Mouse (Mus musculus): ENCODE measurements at regions not wholly inside any gene's neighbourhood (a gene's known extent, or its start where the extent isn't known, plus 50 kb on each side); places are given as distances from the start of the nearest gene placed in this dataset.
A peak's percentile ranks its signal among the peaks of the same experiment; 100 is the strongest.

DNA sequence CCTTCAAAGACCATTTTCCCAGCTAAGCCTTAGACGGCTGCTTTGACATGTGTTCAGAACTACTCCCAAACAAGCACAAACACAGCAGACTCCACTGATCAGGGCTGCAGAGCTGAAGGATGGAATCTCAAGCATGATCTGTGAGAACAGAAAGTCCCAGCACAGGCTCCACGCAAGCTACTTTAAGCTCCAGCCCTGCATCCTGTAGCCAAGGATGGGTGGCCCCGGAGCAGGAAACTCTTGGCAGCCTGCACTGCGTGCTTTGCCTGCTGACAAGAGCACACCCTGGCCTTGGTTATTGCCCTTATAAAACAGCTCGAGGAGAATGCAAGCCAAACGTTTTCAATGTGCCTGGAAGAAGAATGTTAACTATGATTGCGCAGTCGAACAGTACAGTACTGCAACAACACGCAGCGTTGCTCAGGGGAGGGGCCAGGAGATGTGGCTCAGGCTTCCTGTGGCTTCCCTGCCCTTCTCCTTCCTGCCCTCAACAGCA lies 581.5 kb upstream of the Klf4 start:
- 2% methylated on average over 10 of the region's 10 CpGs for WGBS
- DNase-seq (ENCODE audit: low read depth, low spot score): peak; percentile 84

DNA sequence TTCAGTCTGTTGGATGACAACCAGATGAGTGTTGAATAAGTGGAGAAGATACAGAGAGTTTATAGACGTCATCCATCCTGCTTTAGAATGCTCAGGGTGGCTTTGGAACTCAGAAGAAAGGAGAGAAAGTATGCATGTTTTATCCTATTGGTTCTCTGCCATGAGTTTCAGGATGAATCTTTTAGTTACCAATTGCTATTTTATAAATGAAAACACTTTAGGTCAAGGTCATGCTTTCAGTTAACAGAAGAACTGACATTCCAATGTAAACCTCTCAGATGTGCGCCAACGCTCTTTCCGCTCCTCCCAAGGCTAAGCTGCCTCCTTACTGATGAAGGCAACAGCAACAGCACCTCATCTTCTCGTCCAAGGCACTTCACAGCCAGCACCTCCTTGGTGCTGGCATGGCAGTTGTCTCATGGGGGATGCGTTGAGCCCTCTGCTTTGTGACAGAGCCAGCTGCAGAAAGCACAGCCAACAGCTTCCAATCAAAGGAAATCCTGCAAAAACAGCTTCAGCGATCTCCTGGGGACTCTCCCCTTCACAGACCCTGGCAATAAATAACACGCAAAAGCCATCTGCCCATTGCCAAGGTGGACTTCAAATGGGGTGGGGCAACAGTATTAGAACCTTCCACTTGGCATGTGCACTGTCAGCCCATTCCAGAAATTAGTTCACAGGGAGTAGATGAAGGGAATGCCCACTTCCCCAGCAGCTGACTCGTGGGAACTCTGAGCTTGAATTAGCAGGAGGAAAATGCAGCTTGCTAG lies 580.9 kb upstream of the Klf4 start:
- DNase-seq (ENCODE audit: low read depth, low spot score): no peak
- WGBS: 47% methylated on average over 9 of the region's 9 CpGs

DNA sequence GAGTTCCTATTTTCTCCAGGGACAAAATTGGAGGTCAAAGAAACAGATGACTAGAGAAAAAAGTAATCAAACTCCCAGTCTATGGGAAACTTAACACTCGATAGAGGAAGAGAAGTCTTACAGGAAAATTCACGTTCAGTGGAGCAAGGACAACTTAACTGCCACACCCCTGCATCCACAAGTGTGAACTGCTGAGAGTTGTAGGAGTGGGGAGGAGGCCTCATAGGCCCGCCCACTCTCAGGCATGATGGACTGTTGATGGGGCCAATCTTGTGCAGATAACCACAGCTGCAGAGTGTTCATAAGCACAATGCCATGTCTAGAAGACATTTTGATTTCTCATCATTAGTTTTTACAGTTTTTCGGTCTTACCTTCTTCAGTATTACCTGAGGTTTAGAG lies 574.7 kb upstream of the Klf4 start:
- 56% methylated on average over 4 of the region's 4 CpGs for WGBS
- DNase-seq (ENCODE audit: low read depth, low spot score): no peak

DNA sequence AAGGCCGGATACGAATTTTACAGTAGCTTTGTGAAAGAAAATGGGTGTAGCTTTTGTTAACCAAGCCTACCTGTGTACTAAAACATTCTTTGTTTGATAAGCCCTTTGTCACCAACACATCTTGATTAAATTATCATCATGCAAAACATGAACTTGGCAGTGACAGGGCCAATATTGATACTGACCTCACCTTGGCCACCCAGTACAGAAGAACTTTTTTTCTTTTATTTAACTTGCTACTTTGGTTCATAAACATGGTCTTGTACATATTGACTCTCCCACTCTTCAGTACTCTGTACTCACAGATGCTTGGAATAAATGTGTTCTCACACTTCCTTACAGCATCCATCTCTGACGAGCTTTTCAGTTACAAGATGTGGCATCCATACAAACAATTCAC lies 570.0 kb upstream of the Klf4 start:
- 51% methylated on average over 3 of the region's 3 CpGs for WGBS
- no peak for DNase-seq (ENCODE audit: low read depth, low spot score)

DNA sequence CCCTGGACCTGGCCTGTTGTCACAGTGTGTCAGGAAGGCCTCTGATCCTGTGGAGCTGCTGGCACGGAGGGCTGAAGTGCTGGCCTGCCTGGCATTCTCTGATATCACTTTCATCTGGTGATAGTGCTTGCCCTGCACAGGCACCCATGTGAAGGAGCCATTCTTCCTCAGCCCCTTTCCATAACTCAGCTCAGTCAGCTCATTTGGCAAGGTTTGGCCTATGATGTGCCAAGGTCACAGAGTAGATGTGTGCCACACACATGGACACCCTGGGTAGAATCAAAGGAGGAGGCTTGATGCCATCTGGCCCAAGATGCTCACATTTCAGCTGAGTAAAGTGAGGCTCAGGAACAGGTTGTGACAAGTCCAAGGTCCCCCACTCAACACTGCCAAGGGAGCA lies 558.5 kb upstream of the Klf4 start:
- WGBS: 90% methylated on average over 1 of the region's 1 CpGs
- DNase-seq (ENCODE audit: low read depth, low spot score): no peak

DNA sequence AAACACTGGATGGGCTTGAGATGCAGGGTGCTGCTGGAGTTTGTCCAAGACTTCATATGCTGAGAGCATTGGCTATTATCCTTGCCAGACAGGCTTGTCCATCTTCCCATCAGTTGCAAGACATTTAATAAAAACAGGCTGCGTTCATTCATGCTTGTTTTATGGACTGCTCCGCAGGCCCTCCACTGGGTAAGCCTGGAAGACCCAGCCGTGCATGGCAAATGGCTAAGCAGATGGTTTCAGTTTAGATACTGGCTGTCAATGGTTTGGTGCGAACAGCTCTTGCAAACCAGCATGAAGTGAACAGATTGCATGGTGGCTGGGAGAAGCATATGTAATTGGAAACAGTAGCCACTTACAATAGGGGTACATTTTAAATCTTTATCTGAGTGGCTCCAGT lies 556.4 kb upstream of the Klf4 start:
- 84% methylated on average over 4 of the region's 4 CpGs for WGBS
- DNase-seq (ENCODE audit: low read depth, low spot score): no peak

DNA sequence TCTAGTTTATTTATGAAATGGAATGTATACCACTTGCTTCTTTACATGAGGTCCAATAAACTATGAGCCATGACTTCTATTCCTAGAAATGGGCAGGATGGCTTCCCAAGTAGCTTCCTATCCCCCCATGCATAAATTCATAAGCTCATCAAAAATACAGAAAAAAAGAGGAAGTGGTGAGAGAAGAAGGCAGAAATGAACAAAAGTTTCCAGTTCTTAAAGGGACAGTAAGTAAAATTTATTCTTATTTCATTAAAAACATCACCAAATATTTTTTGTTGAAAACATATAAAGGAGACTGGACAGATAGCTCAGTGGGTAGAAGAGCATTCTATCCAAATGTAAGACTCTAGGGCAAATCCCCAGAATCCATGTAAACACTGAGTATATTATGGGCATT lies 554.0 kb upstream of the Klf4 start:
- DNase-seq (ENCODE audit: low read depth, low spot score): no peak

DNA sequence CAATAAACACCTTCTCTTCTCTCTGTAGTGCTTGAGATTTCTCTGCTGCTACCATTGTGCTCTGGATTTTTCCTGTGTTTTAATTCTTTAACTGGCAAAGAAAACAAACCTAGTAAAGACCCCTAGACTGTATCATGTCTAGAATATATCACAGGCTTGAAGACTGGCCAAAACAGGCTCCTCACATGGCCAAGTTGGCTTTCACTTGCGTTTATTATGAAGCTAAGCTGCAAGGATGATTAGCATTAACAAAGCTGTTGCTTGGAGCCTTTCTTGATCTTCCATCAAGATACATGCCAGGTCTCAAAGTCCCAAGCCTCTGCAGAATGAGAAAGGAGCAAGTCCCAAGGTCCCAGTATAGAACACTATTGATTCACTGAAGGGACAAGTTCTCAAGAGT lies 551.9 kb upstream of the Klf4 start:
- WGBS: 83% methylated on average over 1 of the region's 1 CpGs
- no peak for DNase-seq (ENCODE audit: low read depth, low spot score)

DNA sequence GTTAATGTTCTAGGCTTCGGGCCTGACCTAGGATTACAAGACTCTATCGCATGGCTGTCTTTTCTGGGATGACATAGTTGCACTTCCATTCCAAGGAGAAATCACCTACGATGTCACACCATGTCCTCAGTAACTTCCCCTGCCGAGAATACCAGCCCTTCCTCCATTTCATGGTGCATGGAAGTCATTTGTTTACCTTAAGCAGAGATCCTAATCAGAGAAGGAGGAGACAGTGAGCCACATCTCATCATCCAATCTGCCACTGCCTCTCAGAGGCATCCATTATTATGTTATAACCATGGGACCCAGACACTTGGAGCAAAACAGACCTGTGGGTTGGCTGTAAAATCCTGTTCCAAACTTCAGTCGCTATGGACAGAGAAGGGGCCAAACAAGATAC lies 550.1 kb upstream of the Klf4 start:
- WGBS: 69% methylated on average over 5 of the region's 5 CpGs
- DNase-seq (ENCODE audit: low read depth, low spot score): no peak

DNA sequence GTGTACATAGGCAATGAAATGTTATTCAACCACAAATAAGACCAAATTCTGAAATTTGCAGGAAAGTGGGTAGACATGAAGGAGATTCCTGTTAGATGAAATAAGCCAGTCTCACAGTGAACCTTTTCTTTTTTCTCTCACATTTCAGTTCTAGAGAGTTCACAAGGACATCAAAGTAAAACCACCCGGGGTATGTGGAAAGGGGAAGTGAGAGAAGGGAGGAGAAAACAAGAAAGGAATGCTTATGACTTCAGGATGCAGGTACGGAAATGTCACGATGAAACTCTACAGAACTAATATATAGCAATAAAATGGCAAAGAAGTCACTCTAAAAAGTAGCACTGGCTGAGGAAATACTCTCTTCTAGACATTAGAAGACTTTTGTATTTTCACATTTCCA lies 548.7 kb upstream of the Klf4 start:
- WGBS: 68% methylated on average over 3 of the region's 3 CpGs
- no peak for DNase-seq (ENCODE audit: low read depth, low spot score)

DNA sequence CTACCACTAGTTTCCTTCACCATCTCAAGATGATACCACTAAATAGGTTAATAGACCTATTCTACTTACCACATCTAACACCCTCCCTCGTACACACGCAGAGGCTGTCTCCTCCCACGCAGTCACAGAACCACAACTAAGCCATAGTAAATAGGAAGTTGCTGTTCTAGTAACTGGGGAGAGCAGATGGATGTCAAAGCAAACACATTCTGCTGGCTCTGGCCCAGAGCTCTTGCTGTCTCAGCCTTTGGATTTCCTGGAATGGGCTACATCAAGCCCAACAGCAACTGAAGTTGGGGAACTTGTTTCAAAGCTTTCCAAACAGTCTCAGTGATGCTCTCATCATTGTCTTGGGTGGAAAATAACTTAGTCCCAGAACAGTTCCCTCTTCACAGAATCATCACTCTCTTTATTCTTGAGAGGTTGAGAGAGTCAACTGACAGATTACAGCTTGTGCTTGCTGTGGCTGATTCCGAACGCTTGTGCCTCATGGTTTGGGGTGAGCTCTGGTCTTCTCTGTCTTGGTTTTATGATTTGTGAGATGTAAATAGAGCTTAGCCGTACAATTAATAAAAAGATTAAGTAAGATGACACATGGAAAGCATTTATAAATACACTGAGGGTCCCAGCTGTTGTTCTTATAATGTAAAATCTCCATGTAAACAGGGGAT lies 538.5 kb upstream of the Klf4 start:
- 50% methylated on average over 6 of the region's 6 CpGs for WGBS
- DNase-seq (ENCODE audit: low read depth, low spot score): peak; percentile 4

DNA sequence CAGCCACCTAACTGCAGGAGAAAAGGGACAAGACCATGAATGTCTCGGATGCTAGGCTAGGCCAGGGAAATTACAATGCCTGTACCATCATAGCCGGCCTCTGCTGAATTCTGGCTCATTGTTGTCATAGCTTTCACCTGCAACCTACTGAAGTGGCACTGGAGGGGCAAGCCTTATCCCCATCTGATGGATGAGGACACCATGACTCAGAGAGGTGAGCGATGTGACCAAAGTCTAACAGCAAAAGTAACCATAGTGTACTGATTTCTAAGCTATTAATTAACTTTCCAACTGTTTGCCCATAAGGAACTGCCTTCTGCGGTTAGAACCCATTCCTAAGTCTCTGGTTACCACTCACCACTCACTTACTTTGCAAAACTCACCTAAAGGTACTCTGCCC lies 536.6 kb upstream of the Klf4 start:
- whole genome bisulfite sequencing: 69% methylated on average over 4 of the region's 4 CpGs
- DNase-seq (ENCODE audit: low read depth, low spot score): no peak

DNA sequence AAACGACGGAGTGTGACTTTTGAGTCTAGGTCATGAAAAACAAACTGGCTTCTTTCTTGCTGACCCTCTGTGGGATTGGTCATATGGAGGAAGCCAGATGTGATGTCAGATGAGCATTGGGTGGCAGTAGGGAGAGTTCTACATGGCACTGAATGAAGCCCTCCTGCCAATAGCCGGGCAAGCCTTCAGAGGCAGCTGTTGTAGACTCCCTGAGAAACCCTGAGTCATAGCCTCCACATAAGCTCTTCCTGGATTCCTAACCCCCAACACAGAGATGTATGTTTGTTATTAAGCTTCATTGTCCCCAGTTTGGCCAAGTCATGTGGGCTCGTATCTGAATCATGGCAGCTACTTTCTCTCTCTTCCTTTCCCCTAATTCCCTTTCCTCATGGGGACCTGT lies 532.4 kb upstream of the Klf4 start:
- WGBS: 95% methylated on average over 4 of the region's 4 CpGs
- no peak for DNase-seq (ENCODE audit: low read depth, low spot score)

DNA sequence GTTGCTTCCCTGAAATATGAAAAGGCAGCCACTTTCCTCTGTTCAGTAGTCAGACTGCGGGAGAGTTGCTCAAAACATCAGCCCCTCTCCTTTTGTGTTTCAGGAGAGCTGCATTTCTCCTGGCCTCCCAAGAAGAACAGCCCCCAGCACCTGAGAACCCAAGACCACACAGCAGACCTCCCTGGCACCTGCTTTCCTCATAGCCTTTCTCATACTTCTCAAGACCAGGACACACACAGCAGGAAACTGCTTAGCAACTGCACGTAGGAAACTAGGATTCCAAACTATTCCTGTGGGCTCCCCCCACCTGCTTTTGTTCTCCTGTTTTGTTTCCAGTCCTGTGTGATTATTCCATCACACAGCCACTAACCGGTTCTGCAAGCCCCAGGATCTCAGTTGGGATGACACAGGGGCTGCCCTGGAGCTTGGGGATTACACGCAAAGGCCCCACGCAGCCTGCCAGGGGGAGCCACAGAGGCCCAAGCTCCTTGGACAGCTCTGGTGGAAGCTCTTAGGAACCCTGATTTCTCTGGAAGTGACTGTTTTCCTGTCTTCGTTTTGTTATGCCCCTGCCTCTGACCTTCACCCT lies 519.6 kb upstream of the Klf4 start:
- 56% methylated on average over 6 of the region's 6 CpGs for WGBS
- DNase-seq (ENCODE audit: low read depth, low spot score): no peak

DNA sequence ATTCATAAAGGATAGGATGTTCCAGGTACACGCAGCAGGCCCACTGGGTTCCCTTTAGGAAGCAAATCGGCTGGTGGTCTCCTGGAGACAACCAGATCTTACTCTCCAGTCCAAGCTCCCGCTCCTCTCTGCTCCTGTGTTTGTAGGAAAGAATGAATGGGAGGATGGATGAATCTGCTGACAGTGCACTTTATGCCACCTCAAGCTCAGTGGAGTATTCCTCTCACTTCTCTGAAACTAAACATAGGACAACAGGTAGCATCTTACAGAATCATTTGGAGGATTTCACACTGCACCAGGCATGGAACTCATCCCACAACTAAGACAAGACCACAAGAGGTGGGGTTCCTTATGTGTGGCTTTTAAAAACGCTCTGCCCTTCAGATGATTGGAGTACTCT lies 507.1 kb upstream of the Klf4 start:
- WGBS: 92% methylated on average over 4 of the region's 4 CpGs
- DNase-seq (ENCODE audit: low read depth, low spot score): no peak

DNA sequence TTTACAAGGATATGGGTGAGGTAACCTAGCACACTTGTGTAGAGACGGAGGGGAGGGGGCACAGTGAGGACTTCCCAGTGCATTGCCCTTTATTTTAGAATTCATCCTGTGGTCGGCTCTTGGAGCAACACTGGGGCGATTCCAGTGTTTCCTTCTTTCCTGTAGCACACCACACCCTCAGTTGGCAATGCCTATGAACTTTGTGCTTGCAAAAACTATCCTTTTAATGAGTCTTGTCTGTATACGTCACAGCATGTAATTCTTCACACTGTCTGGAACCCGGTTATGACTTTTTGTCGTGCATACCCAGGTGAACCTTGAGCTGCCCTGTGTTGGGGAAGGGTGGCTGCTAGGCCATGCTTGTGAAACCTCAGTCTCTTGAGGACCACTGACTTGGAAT lies 504.1 kb upstream of the Klf4 start:
- DNase-seq (ENCODE audit: low read depth, low spot score): peak; percentile 51
- 30% methylated on average over 6 of the region's 6 CpGs for WGBS

DNA sequence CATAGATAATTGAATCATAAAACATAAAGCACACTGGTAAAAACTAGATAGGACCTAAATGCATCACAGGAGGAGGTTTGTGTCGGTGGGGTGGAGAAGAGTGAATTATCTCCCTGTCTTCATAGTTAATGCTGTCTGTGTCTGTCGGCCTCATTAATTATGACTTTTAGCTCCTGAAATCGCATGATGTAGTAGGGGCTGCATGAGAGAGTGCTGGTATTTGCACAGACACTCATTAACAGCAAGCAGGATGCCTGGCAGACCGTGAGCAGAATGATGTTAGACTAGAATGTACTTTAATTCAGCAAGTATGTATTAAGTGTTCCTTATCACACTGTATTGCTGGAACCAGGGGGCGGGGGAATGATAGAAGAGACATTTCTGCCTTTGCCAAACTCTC lies 503.3 kb upstream of the Klf4 start:
- WGBS: 28% methylated on average over 5 of the region's 5 CpGs
- no peak for DNase-seq (ENCODE audit: low read depth, low spot score)

DNA sequence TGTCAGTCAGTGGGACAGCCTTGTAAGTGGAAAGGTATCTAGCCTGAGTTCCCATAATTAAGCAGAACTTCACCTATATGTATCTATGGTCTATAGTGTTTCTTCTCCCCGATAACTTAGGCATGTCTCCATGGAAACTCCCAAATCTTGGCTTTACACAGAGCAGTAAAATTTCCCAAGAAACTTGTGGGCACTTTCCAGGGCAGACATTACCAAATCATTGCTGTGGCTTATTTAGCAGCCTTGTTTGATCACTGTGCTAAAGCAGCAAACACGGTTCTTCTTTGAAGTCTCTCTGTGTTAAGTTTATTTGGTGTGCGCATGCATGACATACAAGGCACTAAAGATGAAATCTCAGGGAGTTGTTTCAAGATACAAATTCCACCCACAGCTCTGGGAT lies 496.2 kb upstream of the Klf4 start:
- no peak for DNase-seq (ENCODE audit: low read depth, low spot score)
- WGBS: 48% methylated on average over 3 of the region's 3 CpGs

DNA sequence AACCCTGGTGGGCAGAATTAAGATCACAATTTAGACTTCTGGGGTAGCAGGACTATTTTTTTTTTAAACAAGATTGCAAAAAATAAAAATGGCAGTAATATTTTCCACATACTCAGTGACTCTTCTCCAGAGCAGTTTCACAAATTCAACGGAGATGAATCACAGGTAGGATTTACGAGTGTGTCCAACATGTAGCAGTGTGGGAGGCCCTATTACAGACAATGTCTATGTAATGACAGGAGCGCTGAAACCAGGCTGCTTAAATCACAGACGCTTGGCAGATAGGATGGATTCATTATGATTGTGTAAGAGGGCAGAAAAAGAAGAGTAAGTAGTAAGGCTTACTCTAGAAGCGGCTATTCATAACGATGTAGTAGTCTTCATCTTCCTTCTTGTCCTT lies 495.0 kb upstream of the Klf4 start:
- 78% methylated on average over 6 of the region's 6 CpGs for WGBS
- DNase-seq (ENCODE audit: low read depth, low spot score): no peak

DNA sequence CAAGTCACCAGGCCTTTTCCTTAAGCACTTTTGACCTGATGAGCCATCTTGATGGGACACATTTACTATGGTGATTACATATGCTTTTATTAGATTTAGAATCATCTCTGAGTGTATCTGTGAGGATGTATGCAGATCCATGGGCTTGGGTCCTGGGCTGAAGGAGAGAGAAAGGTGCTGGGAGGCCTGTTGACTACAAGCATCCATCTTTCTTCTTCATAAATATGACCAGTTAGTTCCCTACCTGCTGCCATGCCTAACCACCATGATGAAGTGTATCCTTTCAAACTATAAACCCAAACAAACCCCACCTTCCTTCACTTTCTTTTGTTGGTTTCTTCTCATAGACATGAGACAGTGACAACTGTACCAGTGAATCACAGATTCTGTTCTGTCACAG lies 492.2 kb upstream of the Klf4 start:
- DNase-seq (ENCODE audit: low read depth, low spot score): no peak

DNA sequence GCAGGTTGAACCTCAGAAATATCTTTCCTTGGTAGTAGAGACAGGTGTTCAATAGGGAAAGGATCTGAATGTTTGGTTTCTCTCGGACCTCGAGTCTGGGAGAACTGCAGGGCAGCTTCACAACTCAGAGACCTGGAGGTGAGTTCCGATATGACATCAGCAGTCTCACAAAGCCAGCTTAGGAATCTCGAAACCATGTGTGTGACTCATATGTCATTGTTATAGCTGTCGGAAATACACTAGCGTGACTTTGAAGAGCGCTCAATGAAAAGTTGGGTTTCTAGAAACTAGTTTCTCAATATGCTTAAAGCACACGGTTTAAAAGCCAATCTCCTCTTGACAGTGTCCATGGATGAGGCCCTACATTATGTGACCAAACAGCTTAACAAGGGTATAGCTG lies 485.9 kb upstream of the Klf4 start:
- WGBS: 83% methylated on average over 8 of the region's 8 CpGs
- DNase-seq (ENCODE audit: low read depth, low spot score): no peak
